Mouse (Mus musculus) CH12F3 (cell line): ENCODE data around the gene Cnksr3.

Source experiments
- in situ Hi-C: fragments of 300-500 bp; cut with MboI; formaldehyde crosslinking; loops from 2 replicates; pipeline ENCODE4 v1.14.3; 2020; ENCODE audit warnings: low sequenced_read_pairs

Gene Cnksr3

DNA sequence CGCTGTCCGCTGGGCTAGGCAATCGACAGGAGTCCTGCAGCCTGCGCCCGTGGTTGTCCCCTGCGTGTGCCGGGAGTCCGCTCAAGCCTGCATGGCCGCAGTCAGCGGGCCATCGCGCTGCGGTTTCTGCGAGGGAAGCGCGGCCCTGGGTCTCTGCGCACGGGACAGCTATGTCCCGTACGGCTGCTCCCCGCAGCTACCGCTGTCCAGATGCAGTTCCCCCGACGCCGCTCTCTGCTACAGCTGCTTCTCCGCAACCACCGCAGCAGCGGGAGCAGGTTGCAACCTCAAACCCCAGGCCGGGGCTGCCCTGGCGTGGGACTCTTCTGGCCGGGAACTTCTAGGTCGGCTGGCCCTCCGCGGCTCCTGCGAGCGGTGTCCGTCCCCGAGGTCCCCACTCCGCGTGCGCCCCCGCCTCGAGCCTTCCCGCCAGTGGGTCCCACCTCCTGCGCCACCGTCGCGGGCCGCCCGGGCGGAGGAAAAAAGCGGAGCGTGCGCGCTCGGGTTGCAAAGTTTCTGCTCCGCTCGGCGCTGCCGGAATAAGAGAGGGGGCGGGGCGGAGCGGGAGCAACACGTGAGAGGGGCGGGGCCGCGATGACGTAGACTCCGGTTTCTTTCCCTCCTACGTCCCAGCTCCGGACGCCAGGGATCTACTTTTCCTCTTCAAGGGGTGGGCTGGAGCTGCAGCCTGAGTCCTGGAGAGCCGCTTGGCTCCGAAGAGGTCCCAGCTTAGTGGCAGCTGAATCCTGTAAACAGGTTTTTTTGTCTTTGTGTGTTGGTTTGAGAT, at the start of gene Cnksr3:
Gene Cnksr3, minus strand, starts transcription at position 542 of the 787 bp plus-strand sequence.
- in situ Hi-C loops = no loop called here

DNA sequence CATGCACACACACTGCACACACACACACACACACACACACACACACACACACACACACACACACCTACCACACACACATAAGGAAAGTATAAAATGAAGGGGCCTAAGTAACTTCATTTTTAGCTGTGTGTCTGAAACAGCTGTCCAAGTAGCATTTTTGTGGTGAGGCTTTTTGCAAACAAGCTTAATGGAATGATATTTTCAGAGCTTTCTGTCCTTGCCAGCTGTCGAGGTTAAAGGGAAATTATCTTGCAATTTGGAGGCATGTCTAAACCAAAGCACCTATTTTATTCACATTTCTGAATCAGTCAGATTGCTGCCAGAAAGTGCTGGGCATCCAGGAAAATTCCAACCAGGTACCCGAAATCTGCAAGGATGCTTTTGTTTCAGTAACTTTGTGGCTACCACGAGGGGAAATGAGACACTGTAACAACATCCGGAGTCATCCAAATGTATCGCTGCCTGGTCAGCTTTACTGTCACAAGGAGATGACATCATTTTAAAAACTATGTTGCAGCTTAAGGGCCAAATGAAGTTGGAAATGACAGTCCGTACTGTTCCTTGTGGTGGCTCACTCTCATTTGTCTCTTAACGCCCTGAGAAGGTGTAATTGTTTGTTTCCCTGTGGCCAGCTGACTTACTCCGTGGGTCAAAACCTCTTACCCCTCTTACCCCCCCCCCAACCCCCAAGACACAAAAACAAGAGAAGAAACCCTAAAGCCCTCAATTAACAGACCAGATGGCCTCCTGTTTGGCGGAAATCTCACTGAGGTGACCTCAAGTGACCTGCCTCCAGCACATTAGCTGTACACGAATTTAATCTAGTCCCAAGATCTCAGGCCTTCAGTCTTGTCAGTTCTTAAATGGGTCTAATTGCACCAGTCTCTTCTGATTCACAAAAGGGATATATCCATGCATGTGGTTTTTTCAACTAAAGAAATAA, 48.4 kb upstream of the Cnksr3 start:
- in situ Hi-C loops = no loop called here

DNA sequence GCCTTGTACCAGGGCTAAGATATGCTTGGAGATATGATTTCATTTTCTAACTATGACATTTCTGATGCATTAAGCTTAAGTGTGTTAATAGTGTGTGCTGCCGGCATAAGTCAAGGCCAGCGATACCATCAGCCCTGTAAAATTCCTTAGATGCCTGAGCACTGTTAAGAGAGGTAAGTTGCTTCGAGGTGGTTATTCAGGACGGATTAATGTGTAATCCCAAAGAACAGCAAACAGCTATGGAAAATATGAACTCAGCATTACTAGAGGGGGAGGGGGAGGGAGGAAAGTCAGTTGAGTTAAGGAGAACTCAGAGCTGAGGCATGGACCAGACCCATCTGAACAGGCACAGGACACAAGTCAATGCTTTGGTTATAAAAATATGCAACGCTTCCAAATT, 46.6 kb upstream of the Cnksr3 start:
- in situ Hi-C loops = no loop called here

DNA sequence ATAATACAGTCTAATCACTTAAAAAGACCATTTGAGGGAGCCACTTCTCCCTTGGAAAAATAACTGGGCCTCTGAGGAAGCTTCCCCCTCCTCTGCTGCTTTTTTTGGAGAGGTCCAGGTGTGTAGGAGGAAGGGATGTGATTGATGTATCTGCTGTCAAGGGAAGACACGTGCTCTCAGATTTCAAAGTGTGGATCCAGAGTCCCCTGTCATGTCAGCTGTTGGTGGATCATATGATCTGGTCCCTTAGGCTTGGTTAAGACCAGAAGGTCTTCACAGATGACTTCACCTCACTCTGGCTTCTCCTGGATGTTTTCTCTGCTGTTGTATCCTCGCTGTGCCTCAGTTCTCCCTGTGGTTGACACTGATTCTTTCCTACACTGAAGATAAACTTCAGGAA, 38.4 kb upstream of the Cnksr3 start:
- in situ Hi-C loops = no loop called here

DNA sequence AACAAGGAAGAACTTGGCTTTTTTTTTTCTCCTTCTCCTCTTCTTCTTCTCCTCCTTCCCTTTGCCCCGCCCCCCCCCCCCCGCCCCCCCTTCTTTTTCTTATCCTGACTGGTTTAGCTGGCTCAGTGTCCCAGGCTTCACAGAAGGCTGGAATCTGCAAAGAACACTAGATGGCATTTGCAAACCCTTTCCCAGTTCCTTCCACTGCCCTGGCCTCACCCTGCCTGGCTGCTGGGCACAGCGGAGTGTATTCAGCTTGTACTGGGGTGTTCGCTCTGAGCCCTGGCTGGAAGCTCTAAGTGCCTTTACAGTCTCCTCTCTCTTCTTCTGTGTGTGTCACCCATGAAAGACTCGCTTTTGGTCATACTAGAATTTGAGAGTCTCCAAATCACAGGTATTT, 22.6 kb upstream of the Cnksr3 start:
- in situ Hi-C loops = no loop called here

DNA sequence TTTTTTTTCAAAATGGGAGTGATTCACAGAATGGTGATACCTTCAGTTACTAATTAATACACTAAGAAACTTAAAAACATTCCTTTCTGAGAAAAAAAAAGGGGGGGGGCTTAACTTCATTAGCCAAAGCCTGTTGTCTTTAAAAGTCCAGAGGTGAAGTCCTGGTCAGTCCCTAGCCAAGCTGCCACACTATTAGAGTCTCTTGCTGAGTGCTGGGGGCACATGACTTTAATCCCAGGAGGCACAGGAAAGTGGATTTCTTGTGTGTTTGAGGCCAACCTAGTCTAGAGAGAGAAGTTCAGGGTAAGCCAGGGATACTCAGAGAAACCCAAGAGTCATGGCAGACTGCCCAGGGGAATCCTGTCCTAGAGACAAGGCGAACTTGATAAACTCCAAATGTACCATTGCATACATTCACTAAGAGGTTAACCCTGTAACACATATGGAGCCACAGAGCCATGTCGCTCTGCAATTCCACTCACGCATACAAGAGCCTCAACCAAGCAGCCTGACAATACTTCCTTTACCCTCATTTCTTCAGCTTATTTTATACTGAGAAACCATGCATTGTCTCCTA, 5.6 kb upstream of the Cnksr3 start:
- in situ Hi-C loops = no loop called here

DNA sequence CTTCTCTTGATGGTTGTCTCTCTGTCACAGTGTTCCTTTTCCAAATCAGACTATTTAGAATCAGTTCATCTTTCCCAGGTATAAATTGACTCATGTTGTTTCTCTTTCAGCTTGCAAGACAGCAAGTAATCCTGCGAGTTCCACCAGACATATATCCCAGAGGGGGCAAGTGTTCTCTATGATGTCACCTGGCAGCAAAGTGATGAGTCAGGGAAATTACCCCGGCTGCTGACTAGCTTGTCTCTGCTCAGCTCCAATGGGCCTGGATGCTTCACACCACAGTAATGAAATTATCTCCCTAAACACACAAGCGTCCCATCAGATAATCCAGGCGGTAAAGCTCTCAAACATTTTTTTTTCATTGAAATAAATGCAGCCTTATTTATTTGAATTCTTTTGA, 2.7 kb upstream of the Cnksr3 start:
- in situ Hi-C loops = no loop called here

DNA sequence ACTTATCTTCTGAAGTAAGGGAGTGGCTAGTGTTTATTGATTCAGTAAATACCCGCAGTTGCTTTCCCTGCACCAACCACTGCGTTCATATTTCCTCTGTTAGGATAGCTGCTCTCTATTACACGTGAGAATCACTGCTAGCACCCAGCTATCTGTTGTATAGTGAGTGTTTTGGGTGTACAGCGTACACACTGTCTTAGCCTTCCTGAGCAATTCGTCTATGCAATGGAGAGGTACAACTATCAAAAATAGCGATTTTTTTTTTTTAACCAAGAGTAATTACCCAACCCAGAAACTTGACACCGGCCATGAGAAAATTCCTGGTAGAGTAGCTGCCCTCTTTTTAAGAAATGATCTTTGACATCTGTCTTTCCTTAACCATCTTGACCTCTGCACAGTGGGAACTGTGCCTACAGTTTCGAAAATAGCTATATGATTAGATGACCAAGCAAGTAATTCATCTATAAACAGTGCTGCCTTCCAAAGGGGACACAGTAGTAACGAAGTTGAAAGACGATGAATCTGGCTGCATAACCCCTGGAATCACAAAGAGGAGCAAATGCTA, 1.1 kb upstream of the Cnksr3 start:
- in situ Hi-C loops = no loop called here

DNA sequence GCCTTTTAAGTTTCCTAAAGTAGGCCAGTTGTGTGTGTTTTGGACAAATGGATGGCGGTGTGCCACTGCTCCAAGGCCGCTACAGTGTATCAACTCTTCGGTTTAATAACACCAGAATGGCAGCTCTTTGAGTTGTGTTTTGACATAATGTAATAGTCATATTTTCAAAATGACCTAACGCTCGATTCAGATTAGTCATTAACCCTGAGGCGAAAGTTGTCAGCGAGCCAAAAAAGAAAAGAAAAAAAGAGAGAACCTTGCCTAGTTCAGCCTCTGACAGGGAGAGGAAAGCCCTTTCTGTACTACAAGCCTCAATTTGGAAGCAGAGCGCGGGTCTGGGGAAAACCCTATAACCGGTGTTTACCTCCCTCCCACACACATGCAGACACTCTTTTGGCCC, 500 bp upstream of the Cnksr3 start:
- in situ Hi-C loops = no loop called here

DNA sequence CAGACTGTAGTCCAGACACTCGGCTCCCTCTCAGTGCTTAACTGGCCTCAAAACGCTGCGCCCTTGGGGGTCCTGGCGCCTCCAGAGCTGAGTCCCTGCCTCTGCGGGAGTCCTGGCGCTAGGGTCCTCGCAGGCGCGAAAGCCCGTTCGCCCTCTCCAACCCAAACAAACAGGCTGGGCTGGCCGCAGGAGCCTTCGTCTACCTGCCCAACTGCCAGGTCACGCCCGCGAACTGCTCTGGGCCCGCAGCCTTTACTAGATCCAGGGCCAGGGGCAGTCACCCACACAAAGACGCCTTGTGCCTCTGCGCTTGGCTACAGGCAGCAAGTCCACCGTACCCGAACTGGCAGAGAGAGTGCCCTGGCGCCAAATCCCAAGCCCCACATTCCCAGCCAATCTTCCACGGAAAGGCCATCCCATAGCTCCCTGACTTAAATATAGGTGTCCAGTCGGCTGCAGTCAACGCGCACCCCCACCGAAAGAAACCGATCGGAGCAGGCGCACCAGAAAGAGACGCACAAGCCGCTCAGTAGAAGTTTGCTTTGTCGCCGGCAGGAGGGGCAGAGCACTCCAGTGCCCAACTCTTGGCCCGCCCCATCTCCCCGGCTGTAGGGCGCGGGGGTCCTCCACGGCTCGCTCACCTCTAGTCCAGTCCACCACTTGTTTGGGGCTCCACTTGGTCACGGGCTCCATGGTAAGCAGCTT, 894 bp downstream of the Cnksr3 start:
- in situ Hi-C loops = no loop called here

DNA sequence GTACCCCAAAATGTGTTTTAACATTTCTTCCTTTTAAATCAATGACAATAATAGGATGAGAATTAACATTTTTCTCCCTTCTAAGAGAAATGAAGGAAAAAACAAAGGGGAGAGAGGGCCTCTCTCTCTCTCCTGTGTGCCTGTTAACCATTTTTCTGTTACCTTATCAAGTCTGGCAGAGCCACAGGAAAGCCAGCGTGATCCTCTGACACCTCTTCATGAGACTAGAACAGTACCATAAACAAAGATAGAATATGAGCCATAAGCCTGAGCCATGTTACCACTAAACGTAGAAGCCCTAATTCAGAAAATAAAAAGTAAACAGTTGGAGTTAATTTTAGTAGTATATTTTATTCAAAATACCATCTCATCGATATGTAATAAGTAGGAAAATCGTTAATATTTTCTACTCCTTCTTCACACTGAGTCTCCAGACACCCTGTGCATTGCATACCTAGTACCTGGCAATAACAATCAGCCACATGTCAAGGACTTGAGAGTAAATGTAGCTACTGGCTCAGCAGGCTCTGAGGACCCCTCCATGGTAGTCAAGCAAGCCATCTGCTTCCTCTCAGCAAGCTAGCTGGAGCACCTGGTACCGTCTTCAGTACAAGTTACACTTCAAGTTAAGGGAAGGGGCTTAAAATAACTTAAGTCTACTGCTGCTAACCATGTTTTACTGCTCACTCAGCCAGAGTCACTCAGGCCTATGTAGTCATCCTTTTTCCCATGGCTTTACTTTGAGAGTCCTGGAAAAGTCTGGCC, 2.2 kb downstream of the Cnksr3 start:
- in situ Hi-C loops = no loop called here

DNA sequence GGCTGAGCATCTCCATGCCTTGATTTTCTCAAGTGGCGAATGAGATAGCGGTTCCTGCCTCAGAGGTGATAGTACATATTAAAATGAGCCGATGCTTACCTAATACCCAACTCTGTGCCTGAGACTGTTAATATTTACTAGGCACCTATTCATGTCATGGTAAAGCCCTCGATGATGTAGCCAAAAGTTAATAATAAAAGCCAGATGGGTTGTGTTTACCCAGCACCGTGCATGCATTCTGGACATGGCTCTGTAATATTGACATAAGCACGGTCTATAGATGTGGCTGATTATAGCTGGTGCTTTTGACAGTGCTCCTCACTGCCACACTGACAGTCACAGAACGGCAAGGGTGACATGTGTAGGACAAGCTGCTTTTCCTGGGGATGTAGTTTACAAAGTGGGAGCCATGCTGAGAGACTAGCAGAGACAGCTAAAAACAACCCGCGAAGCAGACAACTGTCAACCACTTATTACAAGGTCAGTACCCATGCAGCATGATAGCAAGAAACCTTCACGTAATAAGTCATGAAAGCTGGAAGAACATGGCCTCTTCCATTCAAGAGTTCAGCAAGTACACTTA, 3.1 kb downstream of the Cnksr3 start:
- in situ Hi-C loops = no loop called here

DNA sequence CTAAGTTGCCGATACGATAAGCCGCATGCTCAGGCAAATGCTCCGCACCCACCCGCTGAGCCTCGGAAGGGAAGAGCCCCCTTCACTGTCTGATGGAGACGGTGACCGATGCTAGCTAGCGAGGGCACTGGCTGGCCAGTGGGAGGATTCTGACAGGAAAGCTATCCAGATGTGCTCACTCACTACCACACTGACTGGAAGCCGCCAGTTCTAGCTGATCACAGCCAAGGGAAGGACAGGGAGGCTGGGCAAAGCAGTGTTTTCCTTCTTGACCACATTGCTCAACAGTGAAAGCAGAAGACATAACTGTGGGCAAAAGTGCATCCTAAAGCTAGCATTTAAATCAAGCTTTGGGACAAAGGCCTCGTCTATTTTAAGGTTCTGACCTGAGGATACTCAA, 4.7 kb downstream of the Cnksr3 start:
- in situ Hi-C loops = no loop called here

DNA sequence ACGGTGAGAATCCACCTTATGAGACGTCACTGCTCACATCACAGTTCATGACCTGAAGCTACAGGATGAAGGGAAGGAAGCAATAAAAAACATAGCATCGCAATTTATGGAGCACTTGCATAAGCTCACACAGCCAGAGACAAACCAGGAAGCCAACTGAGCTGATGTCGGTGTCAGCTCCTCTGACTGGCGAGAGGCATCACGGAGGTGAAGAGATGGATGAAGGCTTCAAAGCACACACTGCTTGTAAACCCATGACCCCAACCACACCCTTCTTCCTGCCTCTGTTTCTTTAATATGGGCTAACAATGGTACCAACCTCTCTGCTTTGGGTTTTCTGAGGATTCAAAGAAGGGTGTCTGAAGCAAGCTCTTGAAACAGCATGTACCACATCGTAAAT, 5.5 kb downstream of the Cnksr3 start:
- in situ Hi-C loops = no loop called here

DNA sequence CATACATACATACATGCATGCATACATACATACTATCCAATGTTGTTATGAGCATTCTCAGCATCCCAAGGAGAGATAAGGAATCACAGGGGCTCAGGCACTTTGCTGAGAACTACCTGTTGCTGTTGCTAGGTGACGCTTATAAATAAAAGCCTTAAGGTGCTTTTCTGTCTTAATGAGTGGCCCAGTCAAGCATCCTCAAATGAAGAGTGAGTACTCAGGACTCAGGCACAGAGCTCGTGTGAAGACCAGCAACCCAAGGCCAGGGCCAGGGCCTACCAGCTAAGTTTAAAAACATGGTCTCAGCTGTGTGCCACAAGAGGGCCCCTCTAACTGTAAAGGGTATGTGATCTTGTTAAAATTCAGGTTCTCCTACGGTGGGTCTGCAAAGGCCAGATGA, 6.5 kb downstream of the Cnksr3 start:
- in situ Hi-C loops = no loop called here

DNA sequence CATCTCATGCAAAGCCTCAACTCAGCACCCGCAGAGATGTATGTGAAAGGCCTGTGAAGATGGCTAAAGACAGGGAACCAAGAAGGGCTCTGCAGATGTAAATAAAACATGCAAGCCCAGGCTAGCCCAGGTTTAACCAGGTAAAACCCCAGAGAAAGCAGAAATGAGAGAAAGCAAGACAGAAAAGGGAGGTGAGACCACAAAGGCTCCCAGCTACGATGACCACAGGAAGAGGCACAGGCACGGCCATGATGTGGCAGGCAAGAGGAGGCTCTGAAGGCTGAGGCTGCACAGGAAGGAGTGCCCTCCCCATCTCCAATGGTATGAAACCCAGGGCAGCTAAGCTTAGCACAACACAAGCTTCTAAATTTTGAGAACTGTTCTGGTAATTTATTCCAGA, 7.1 kb downstream of the Cnksr3 start:
- in situ Hi-C loops = no loop called here

DNA sequence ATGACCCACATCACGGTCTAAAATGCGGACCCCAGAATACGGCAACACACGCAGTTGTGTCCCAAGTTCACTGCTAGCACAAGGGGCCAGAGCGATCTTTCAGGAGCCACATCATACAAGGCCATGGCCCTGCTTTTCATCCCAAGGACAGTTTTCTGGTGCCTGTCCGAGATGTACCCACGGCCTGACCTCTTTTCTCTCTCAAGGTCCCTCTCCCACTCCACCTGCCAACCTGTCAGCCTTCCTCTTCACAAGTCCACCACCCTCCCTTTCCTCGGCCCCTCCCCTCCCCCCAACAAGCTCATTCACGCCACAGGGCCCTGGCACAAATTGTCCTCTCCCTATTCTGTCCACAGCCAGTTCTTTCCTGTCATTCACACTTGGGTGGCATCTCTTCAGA, 9.5 kb downstream of the Cnksr3 start:
- in situ Hi-C loops = no loop called here

DNA sequence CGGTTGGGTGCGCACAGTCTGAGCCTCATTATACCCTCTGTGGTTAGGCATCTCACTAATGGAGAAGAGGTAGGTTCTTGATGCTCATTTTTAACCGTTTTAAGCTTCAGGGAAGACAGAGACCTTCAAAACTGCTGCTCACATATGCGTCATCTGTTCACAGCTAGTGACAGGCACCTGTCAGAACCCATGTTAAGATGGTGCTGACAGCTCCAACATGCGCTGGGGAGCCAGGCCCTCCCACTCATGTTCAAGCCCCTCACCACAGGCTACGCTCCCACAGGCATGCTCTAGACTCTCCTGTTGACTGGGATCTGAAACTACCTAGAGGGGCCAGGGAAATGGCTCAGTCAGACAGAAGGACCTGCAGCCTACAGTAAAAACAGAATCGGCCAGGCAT, 11.4 kb downstream of the Cnksr3 start:
- in situ Hi-C loops = no loop called here

DNA sequence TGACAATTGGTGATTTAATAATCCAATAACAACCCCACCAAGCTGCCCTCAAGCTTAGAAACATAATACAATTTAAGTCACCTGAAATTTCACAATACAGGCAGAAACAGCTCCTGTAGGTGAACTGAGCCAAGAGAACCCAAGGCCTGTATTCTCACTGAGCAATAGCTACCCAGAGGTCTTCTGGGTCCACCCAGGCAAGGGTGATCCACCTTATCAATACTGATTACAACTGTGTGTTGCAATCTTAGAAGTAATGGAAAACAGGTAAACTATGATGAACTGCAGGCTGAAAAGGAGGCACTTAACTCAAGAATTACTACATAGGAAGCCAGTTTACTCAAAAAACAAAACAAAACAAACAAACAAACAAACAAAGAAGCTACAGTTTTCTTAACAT, 13.8 kb downstream of the Cnksr3 start:
- in situ Hi-C loops = no loop called here

DNA sequence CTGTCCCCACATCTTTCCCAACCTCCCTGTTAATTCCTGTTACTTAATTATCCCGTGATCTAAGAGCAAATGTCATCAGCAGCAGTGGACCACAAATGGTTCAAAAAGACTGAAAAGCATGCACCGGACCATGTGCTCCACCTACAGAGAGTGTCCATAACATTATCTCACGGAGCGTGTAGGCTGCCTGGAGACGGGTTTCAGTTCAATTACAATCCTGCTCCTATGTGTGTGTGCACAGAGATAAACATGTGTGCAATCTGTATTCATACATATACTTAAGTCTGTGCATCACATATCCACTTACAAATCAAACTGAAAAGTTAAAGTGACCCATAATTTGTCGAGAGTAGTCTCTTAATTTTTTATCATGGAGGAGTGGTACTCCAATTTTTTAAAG, 14.3 kb downstream of the Cnksr3 start:
- in situ Hi-C loops = no loop called here
